Mouse (Mus musculus): ENCODE measurements at regions not wholly inside any gene's neighbourhood (a gene's known extent, or its start where the extent isn't known, plus 50 kb on each side); places are given as distances from the start of the nearest gene placed in this dataset.
"Not testable (repeated sequence)": the region's sequence is repeated elsewhere in the genome, so short reads cannot be mapped to it uniquely, and the experiment has no call there.

DNA sequence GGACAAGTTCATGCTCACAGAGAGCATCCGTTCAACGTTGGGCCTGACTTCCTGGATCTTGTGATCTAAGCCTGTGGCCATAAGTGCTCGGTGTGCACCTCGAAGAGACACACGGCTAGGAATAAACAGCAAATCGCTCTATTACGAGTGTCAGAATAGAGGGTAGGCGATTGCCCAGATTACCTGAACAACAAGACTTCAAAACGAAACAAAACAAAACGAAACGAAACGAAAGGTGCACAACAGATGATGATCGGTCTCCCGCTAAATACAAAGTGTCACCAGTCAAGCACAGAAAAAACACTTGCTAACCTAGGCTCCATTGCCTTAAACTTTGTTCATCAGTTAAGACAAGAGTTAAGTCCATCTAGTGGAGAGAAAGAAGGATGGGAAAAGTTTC, 67.4 kb downstream of the Pdia4 start:
- not testable (repeated sequence) for H3K36me3 ChIP-seq; H3K27me3 ChIP-seq (ENCODE audit: insufficient read depth, poor library complexity, severe bottlenecking); H3K4me1 ChIP-seq; H3K4me3 ChIP-seq; DNase-seq (ENCODE audit: low spot score); H3K9me3 ChIP-seq; H3K27ac ChIP-seq
- WGBS: 69% methylated on average over 9 of the region's 14 CpGs

- H3K4me1 ChIP-seq; H3K27me3 ChIP-seq (ENCODE audit: insufficient read depth, poor library complexity, severe bottlenecking); H3K27ac ChIP-seq; H3K9me3 ChIP-seq; H3K4me3 ChIP-seq; H3K36me3 ChIP-seq; DNase-seq (ENCODE audit: low spot score): not testable (repeated sequence)
- no CpG with 5 or more reads among the region's 20 CpGs for WGBS
These were observed 69.4 kb downstream of the Pdia4 start for GRCm38 (mm10) chr6:47743856-47744255.

DNA sequence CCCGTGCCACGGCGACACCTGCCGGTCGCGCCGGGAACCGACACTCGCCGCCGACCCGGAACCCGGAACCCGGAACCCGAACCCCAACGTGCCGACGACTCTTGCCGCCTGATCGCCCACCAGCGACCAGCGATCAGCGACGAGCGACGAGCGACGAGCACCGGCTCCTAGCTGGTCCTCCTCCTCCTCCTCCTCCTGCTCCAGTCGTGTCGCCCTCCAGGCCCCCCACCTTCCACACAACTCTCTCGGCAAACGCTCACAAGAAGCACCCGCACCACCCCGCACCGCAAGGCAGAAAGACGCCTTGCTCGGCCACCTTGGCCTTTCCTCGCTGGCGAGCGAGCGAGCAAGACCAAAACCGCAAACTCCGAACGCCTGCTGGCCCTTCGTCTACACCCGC, 73.0 kb downstream of the Pdia4 start:
- WGBS: 12% methylated on average over 18 of the region's 47 CpGs
- H3K4me3 ChIP-seq: peak overlapping the region; percentile 52
- H3K4me1 ChIP-seq; H3K27me3 ChIP-seq (ENCODE audit: insufficient read depth, poor library complexity, severe bottlenecking); DNase-seq (ENCODE audit: low spot score); H3K9me3 ChIP-seq; H3K27ac ChIP-seq; H3K36me3 ChIP-seq: not testable (repeated sequence)

DNA sequence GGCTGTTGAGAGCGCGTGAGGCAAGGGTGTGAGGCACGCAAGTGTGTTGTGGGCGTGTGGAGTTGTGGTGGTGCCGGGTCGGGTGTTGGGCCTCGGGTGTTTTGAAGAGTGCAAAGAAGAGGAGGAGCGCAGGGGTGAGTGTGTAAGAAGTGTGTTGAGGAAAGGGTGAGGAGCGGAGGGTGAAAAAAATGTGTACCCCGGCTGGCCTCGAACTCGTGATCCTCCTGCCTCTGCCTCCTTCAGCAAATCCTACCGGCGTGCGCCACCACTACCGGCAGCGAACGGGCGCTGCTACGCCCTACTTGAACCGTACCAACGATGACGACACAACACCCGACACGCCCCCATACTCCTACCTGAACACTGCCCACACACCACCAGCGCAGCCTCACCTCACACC, 73.5 kb downstream of the Pdia4 start:
- H3K9me3 ChIP-seq; DNase-seq (ENCODE audit: low spot score); H3K4me1 ChIP-seq; H3K27me3 ChIP-seq (ENCODE audit: insufficient read depth, poor library complexity, severe bottlenecking); H3K4me3 ChIP-seq; H3K27ac ChIP-seq; H3K36me3 ChIP-seq: not testable (repeated sequence)
- 14% methylated on average over 15 of the region's 26 CpGs for WGBS

- not testable (repeated sequence) for H3K9me3 ChIP-seq; DNase-seq (ENCODE audit: low spot score); H3K4me1 ChIP-seq; H3K4me3 ChIP-seq; H3K27ac ChIP-seq; H3K36me3 ChIP-seq; H3K27me3 ChIP-seq (ENCODE audit: insufficient read depth, poor library complexity, severe bottlenecking)
- 33% methylated on average over 1 of the region's 3 CpGs for WGBS
These were observed 75.3 kb downstream of the Pdia4 start for GRCm38 (mm10) chr6:47737972-47738371.

Data from heart, embryonic 10.5 days (tissue).